Mouse (Mus musculus) intestine, embryonic 16.5 days (tissue): ENCODE measurements at regions not wholly inside any gene's neighbourhood (a gene's known extent, or its start where the extent isn't known, plus 50 kb on each side); places are given as distances from the start of the nearest gene placed in this dataset.

ENCODE experiments used
- ATAC-seq: fragments of 200-750 bp; cut with Nextera tagmentation; 2 replicates; pipeline ENCODE4 v1.8.0; 2017; ENCODE audit warnings: moderate TSS enrichment, moderate library complexity
- H3K27ac ChIP-seq: fragments of 300-500 bp; sonication (generic); 2 replicates; pipeline ENCODE4 v1.5.1; 2014; ENCODE audit warnings: mild to moderate bottlenecking, low read length
- H3K27me3 ChIP-seq: fragments of 300-500 bp; sonication (generic); replicated peaks from 2 replicates; pipeline ENCODE4 v1.6.1; 2014; ENCODE audit warnings: low read length, control low read depth, mixed read lengths; ENCODE audit not compliant: control insufficient read depth, insufficient read depth
- H3K36me3 ChIP-seq: fragments of 300-500 bp; sonication (generic); 2 replicates; pipeline ENCODE4 v1.6.1; 2014; ENCODE audit warnings: low read length, control low read depth; ENCODE audit not compliant: control insufficient read depth, insufficient read depth
- H3K4me1 ChIP-seq: fragments of 300-500 bp; sonication (generic); 2 replicates; pipeline ENCODE4 v1.6.1; 2014; ENCODE audit warnings: low read length, control low read depth, mixed read lengths; ENCODE audit not compliant: control insufficient read depth, insufficient read depth
- H3K4me2 ChIP-seq: fragments of 300-500 bp; sonication (generic); 2 replicates; pipeline ENCODE4 v1.6.1; 2014; ENCODE audit warnings: low read depth, low read length, control low read depth
- H3K4me3 ChIP-seq: fragments of 300-500 bp; sonication (generic); 2 replicates; pipeline ENCODE4 v1.5.1; 2014; ENCODE audit warnings: mild to moderate bottlenecking, low read length
- H3K9ac ChIP-seq: fragments of 300-500 bp; sonication (generic); 2 replicates; pipeline ENCODE4 v1.6.1; 2014; ENCODE audit warnings: low read depth, low read length
- H3K9me3 ChIP-seq: fragments of 300-500 bp; sonication (generic); 2 replicates; pipeline ENCODE4 v1.6.1; 2016; ENCODE audit warnings: low read length, control low read depth; ENCODE audit not compliant: control insufficient read depth
- WGBS: fragments of 180-500 bp; shearing (Covaris S2); extraction: QIAGEN DNeasy Blood & Tissue Kit; methylation state at CpG from one replicate; pipeline ENCODE4 v1.1.7; 2014; 5-methylcytosine and 5-hydroxymethylcytosine counted together

GRCm38 (mm10) chr13:78602861-78603211, 403.3 kb upstream of the Nr2f1 start:
- Histone ChIP-seq H3K27me3 (no peaks in the 10 kb centered on the region), H3K36me3 (no peaks in the 10 kb centered on the region), H3K9me3 (no peaks in the 10 kb centered on the region), H3K27ac (no peak overlapping the region), H3K4me1 (no peaks in the 10 kb centered on the region), H3K4me2 (no peak overlapping the region), H3K9ac (no peak overlapping the region), H3K4me3 (no peak overlapping the region)
- no peak for ATAC-seq
- 83% methylated on average over 1 of the region's 1 CpGs for WGBS

DNA sequence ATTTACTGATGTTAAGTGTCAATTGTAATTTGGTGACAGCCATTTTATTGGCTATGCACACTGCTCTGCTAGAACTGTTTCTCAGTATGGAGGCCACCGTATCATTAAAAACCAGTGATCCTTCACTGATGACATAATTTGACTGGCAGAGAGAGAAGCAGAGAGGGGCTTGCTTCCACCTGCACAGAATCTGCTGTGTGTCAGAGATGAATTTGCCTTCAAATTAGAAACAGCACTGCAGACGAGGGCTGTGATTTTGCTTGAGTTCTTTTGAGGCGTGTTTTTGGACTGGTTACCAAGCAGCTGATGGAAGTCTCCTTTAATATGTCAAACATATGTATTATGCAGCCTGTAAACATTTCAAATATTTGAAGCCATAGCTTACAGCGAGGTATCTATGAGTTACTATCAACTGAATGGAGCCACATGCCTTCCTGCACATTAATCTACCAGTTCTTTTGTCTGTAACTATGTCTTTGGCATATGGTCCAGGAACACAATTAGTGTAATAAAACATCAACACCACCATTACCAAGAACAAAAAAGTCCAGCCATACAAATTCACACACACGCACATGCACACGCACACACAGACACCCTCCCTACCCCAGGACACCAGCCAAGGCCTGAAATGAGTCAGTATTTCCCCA, 402.8 kb upstream of the Nr2f1 start:
- no peak for ATAC-seq
- Histone ChIP-seq H3K4me1 (no peaks in the 10 kb centered on the region), H3K27ac (no peak overlapping the region), H3K36me3 (no peaks in the 10 kb centered on the region), H3K4me3 (no peak overlapping the region), H3K27me3 (no peaks in the 10 kb centered on the region), H3K4me2 (no peak overlapping the region), H3K9ac (no peak overlapping the region), H3K9me3 (no peaks in the 10 kb centered on the region)
- WGBS = 60% methylated on average over 6 of the region's 6 CpGs

GRCm38 (mm10) chr13:78580863-78581595, 381.5 kb upstream of the Nr2f1 start:
- Histone ChIP-seq H3K27ac (no peak overlapping the region), H3K4me2 (no peak overlapping the region), H3K36me3 (no peaks in the 10 kb centered on the region), H3K9ac (no peak overlapping the region), H3K4me1 (no peaks in the 10 kb centered on the region), H3K9me3 (no peaks in the 10 kb centered on the region), H3K4me3 (no peak overlapping the region), H3K27me3 (no peaks in the 10 kb centered on the region)
- WGBS = 49% methylated on average over 7 of the region's 7 CpGs
- no peak for ATAC-seq

- no peaks in the 10 kb centered on the region for H3K4me1 ChIP-seq
- H3K4me3 ChIP-seq = no peak overlapping the region
- no peak for ATAC-seq
- no peak overlapping the region for H3K27ac ChIP-seq
- 80% methylated on average over 1 of the region's 1 CpGs for WGBS
- H3K9ac ChIP-seq = no peak overlapping the region
- H3K9me3 ChIP-seq = no peaks in the 10 kb centered on the region
- H3K4me2 ChIP-seq = no peak overlapping the region
- H3K27me3 ChIP-seq = no peaks in the 10 kb centered on the region
- no peaks in the 10 kb centered on the region for H3K36me3 ChIP-seq
Observed at GRCm38 (mm10) chr13:78577497-78577896, 377.9 kb upstream of the Nr2f1 start.

DNA sequence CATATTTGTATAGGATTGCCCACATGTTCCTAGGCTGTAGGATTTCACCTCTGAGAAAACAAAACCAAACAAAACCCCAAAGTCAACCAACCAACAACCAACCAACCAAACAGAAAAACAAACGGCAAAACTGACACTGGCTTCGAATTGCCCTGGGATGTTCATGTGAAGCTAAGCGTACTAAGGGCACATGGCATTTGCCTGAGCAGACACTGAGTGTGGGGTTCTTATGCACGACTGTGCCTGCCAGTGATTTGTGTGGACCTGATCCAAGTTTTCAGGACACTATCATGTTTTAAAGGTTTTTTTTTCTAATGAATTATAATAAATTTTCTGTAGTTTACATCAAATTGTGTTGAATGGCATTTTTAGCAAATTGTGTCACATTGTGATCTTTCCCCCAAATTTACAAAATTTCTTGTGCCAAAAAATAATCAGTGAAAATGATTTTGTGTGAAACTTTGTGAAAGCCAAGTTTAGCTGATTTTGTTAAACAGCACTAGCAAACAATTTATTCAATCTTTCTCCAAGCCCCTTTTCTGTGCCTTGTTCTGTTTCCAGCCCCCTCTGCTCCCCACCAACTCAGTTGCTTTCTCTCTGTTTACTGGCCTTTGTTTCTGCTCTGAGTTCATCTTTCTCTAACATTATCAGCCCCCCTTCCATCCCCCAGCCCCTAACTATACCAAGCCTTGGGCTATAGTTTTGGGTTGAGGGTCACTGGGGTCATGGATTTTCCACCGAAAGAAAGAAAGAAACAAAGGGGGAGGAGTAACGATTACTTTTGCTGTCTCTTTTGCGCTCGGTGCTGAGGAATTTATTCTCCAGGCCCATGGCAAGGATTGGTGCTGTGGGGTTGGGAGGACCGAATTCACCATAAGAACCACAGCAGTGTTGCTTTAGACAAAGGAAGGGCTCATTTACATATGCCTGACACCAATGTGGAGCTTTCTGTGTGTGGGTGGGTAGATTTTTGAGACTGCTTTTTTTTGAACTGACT, 377.0 kb upstream of the Nr2f1 start:
- H3K4me1 ChIP-seq = no peaks in the 10 kb centered on the region
- no peak for ATAC-seq
- no peaks in the 10 kb centered on the region for H3K9me3 ChIP-seq
- no peak overlapping the region for H3K27ac ChIP-seq
- no peaks in the 10 kb centered on the region for H3K27me3 ChIP-seq
- no peak overlapping the region for H3K4me3 ChIP-seq
- H3K36me3 ChIP-seq = no peaks in the 10 kb centered on the region
- H3K4me2 ChIP-seq = no peak overlapping the region
- H3K9ac ChIP-seq = no peak overlapping the region
- 47% methylated on average over 9 of the region's 9 CpGs for WGBS

DNA sequence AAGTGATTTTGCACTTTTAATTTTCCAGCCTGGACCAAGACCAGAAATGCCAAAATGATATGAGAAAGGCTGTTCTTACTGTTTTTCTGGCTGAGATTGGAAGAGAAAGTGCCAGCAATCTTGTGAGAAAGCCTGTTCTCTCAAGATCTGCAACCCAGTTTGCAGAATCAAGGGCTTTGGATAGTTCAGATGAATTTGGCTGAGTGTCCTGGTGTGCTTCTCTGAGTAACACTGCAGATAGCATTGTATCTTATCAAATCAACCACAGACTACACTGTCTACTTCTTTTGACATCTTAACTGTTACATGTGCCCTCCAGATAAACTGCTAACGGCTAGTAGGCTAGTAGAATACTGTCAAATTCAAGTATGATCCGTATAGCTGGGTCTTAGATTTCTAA, 371.5 kb upstream of the Nr2f1 start:
- Histone ChIP-seq H3K9ac (no peak overlapping the region), H3K27me3 (no peaks in the 10 kb centered on the region), H3K36me3 (no peaks in the 10 kb centered on the region), H3K4me1 (no peaks in the 10 kb centered on the region), H3K4me3 (no peak overlapping the region), H3K4me2 (no peak overlapping the region), H3K27ac (no peak overlapping the region), H3K9me3 (no peaks in the 10 kb centered on the region)
- no peak for ATAC-seq
- WGBS = 72% methylated on average over 2 of the region's 2 CpGs

GRCm38 (mm10) chr13:78524446-78524937, 324.9 kb upstream of the Nr2f1 start:
- Histone ChIP-seq H3K4me1 (no peaks in the 10 kb centered on the region), H3K9ac (no peak overlapping the region), H3K27me3 (no peaks in the 10 kb centered on the region), H3K4me2 (no peak overlapping the region), H3K4me3 (no peak overlapping the region), H3K9me3 (no peaks in the 10 kb centered on the region), H3K27ac (no peak overlapping the region), H3K36me3 (no peaks in the 10 kb centered on the region)
- 55% methylated on average over 2 of the region's 2 CpGs for WGBS
- ATAC-seq = no peak

- Histone ChIP-seq H3K4me2 (no peak overlapping the region), H3K27me3 (no peaks in the 10 kb centered on the region), H3K27ac (no peak overlapping the region), H3K4me1 (no peaks in the 10 kb centered on the region), H3K36me3 (no peaks in the 10 kb centered on the region), H3K9ac (no peak overlapping the region), H3K4me3 (no peak overlapping the region), H3K9me3 (no peaks in the 10 kb centered on the region)
- WGBS = 95% methylated on average over 1 of the region's 1 CpGs
- no peak for ATAC-seq
Observed at GRCm38 (mm10) chr13:78520771-78521170, 321.2 kb upstream of the Nr2f1 start.

DNA sequence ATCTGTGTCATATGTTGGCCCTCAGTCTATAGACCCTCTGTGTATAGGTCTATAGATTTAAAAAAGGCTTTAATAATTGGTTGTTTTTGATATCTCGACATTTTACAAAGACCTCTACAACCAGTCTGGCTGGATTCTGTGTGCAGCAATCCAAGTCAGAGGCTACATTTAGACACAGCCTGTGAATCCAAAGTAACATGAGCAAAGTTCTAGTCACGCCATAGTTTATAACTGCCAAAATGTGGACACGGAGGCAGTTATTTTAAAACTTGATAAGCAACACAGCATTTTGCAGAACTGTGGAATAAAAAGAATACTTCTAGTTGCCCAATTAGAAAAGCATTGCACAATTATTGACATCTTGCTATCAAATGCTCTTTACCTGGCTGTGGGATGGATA, 320.6 kb upstream of the Nr2f1 start:
- Histone ChIP-seq H3K36me3 (no peaks in the 10 kb centered on the region), H3K4me2 (no peak overlapping the region), H3K27me3 (no peaks in the 10 kb centered on the region), H3K4me1 (no peaks in the 10 kb centered on the region), H3K9ac (no peak overlapping the region), H3K9me3 (no peaks in the 10 kb centered on the region), H3K27ac (no peak overlapping the region), H3K4me3 (no peak overlapping the region)
- no peak for ATAC-seq
- 81% methylated on average over 3 of the region's 3 CpGs for WGBS
